In the genomic region with DNA sequence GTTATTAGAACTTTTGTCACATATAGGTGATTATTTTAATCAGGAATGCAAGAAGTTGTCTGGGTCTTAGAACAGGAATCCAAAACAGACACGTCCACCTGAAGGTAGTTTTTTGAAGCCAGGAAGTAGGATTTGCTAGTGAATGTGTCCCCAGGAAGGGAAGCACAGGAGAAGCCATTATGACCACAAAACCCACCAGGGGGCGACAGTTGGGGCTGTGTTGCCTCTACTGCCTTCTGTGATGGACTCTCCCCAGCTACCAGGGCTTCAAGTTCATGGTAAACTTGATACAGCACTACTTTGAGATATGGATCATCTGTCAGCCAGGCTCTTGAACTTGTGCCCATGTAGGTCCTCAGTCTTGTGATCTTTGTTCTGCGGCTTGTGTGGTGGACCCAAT, we compare ENCODE assay signal across 14 mouse cellular contexts.
DNase-seq lines count a peak whose midpoint lies in the region; TF ChIP-seq lines count a peak whose summit lies in the region.
"Had no signal": no experiment of that assay in that cellular context is flagged by ENCODE, and none has a peak within 500 bp of the region (broad histone marks: within the 10 kb centered on the region; RNA-seq: fewer than 3 reads in every experiment).

No protein-coding gene starts in this region.

- intact Hi-C loops in gastrocnemius, adult 2 months (cut with DNase I) = no loop called here

- H3K27ac ChIP-seq in gastrocnemius, adult 2 months = peak overlapping the region; percentile 2; the same call in 1 of the 2 replicates
- H3K27ac ChIP-seq: hindbrain, embryonic 13.5 days; midbrain, embryonic 10.5 days had no signal

- peak; percentile 22 for DNase-seq in gastrocnemius, adult 2 months
- DNase-seq in gastrocnemius, postnatal 10 days = no peak
- peak; percentile 5 for DNase-seq in lung, postnatal 14 days
- no peak for DNase-seq in lung, postnatal 10 days
- DNase-seq in naive thymus-derived CD4-positive, alpha-beta T cell, adult 2 months (ENCODE audit: low read depth) = peak; percentile 31
- peak; percentile 57 for DNase-seq in thymus, postnatal 4 days
- DNase-seq in urinary bladder, postnatal 10 days (ENCODE audit: low spot score) = no peak
- DNase-seq in urinary bladder, adult 18-20 months (ENCODE audit: low spot score in 2 of 2) = no peak
- DNase-seq: adrenal gland, postnatal 14 days; heart, adult 18-20 months; kidney, adult 11 months; kidney, postnatal 25 days had no signal

- peak; percentile 10; the same call in 1 of the 2 replicates for TF ChIP-seq CTCF in gastrocnemius, adult 2 months (IDR thresholded peaks at IDR 0.05)

- no peak overlapping the region for H3K4me3 ChIP-seq in gastrocnemius, adult 2 months
- H3K4me3 ChIP-seq: hindbrain, embryonic 13.5 days; midbrain, embryonic 10.5 days had no signal

Comparison
In these comparisons a context has a peak if more than half of its experiments do, and no peak if none do; other contexts are left out.
1. DNase-seq: peak in gastrocnemius, adult 2 months (single experiment), lung, postnatal 14 days (single experiment), naive thymus-derived CD4-positive, alpha-beta T cell, adult 2 months (single experiment) and thymus, postnatal 4 days (single experiment); none in gastrocnemius, postnatal 10 days (single experiment), lung, postnatal 10 days (single experiment), urinary bladder, postnatal 10 days (single experiment) and urinary bladder, adult 18-20 months (0 of 2).